Mouse (Mus musculus): ENCODE measurements around the gene Eif2d. TPM values are rescaled to one million over a fixed set of nuclear protein-coding genes. Genes with fewer than 3 reads are reported as not detected.

The Eif2d gene
- total RNA-seq, 2 experiments from 2014 or later = 37.6 to 39.4 TPM

- DNase-seq (ENCODE audit: extremely low spot score in 1 of 2, low spot score in 1 of 2) = no peak
Observed at GRCm38 (mm10) chr1:131183201-131183600, 30.2 kb downstream of the Eif2d start.

GRCm38 (mm10) chr1:131184253-131184955 lies 31.4 kb downstream of the Eif2d start:
- DNase-seq (ENCODE audit: extremely low spot score in 1 of 2, low spot score in 1 of 2) = no peak

- no peak for DNase-seq (ENCODE audit: extremely low spot score in 1 of 2, low spot score in 1 of 2)
Observed at GRCm38 (mm10) chr1:131184956-131185660, 32.1 kb downstream of the Eif2d start.

GRCm38 (mm10) chr1:131185821-131186506 lies 33.0 kb downstream of the Eif2d start:
- DNase-seq (ENCODE audit: extremely low spot score in 1 of 2, low spot score in 1 of 2) = no peak

GRCm38 (mm10) chr1:131186995-131187394 lies 34.0 kb downstream of the Eif2d start:
- no peak for DNase-seq (ENCODE audit: extremely low spot score in 1 of 2, low spot score in 1 of 2)

GRCm38 (mm10) chr1:131187856-131188255 lies 34.9 kb downstream of the Eif2d start:
- DNase-seq (ENCODE audit: extremely low spot score in 1 of 2, low spot score in 1 of 2) = no peak

GRCm38 (mm10) chr1:131188655-131189054 lies 35.7 kb downstream of the Eif2d start:
- no peak for DNase-seq (ENCODE audit: extremely low spot score in 1 of 2, low spot score in 1 of 2)

GRCm38 (mm10) chr1:131193746-131194145 lies 40.8 kb downstream of the Eif2d start:
- no peak for DNase-seq (ENCODE audit: extremely low spot score in 1 of 2, low spot score in 1 of 2)

GRCm38 (mm10) chr1:131195653-131196052 lies 42.7 kb downstream of the Eif2d start:
- no peak for DNase-seq (ENCODE audit: extremely low spot score in 1 of 2, low spot score in 1 of 2)

GRCm38 (mm10) chr1:131196107-131196506 lies 43.1 kb downstream of the Eif2d start:
- no peak for DNase-seq (ENCODE audit: extremely low spot score in 1 of 2, low spot score in 1 of 2)

GRCm38 (mm10) chr1:131198417-131198960 lies 45.5 kb downstream of the Eif2d start:
- no peak for DNase-seq (ENCODE audit: extremely low spot score in 1 of 2, low spot score in 1 of 2)

GRCm38 (mm10) chr1:131199118-131199821 lies 46.3 kb downstream of the Eif2d start:
- DNase-seq (ENCODE audit: extremely low spot score in 1 of 2, low spot score in 1 of 2) = no peak

- DNase-seq (ENCODE audit: extremely low spot score in 1 of 2, low spot score in 1 of 2) = no peak
Observed at GRCm38 (mm10) chr1:131199976-131200375, 47.0 kb downstream of the Eif2d start.

GRCm38 (mm10) chr1:131200588-131200987 lies 47.6 kb downstream of the Eif2d start:
- DNase-seq (ENCODE audit: extremely low spot score in 1 of 2, low spot score in 1 of 2) = no peak

- DNase-seq (ENCODE audit: extremely low spot score in 1 of 2, low spot score in 1 of 2) = no peak
Observed at GRCm38 (mm10) chr1:131201391-131201790, 48.4 kb downstream of the Eif2d start.

- DNase-seq (ENCODE audit: extremely low spot score in 1 of 2, low spot score in 1 of 2) = no peak
Observed at GRCm38 (mm10) chr1:131204461-131204860, 51.5 kb downstream of the Eif2d start.

- DNase-seq (ENCODE audit: extremely low spot score in 1 of 2, low spot score in 1 of 2) = no peak
Observed at GRCm38 (mm10) chr1:131206342-131206741, 53.4 kb downstream of the Eif2d start.

GRCm38 (mm10) chr1:131207531-131207930 lies 54.5 kb downstream of the Eif2d start:
- peak; percentile 43 to 81 for DNase-seq (ENCODE audit: extremely low spot score in 1 of 2, low spot score in 1 of 2)

GRCm38 (mm10) chr1:131208081-131208480 lies 55.1 kb downstream of the Eif2d start:
- no peak for DNase-seq (ENCODE audit: extremely low spot score in 1 of 2, low spot score in 1 of 2)

- DNase-seq (ENCODE audit: extremely low spot score in 1 of 2, low spot score in 1 of 2) = no peak
Observed at GRCm38 (mm10) chr1:131208800-131209199, 55.8 kb downstream of the Eif2d start.
